Mouse (Mus musculus) midbrain, embryonic 10.5 days (tissue): ENCODE data around the gene Rps6ka6. TPM values are rescaled to one million over a fixed set of nuclear protein-coding genes. Genes with fewer than 3 reads are reported as not detected.

Experiments
- polyA plus RNA-seq: library from polyadenylated mRNA; unstranded; fragments of >200 nt; fragmentation: Nextera tagmentation; extraction: Ambion mirVana; gene quantifications from 2 replicates; pipeline ENCODE4 v1.2.1, GENCODE M21; 2016

Rps6ka6 gene
- polyA plus RNA-seq, 1 experiment from 2014 or later, result 60.6 TPM

Other genes with a start within 250 kb of the Rps6ka6 start
- 1.6 and 2.1 TPM in 2 replicates for gene Hdx, start 159.1 kb upstream of the Rps6ka6 start, polyA plus RNA-seq